Mouse (Mus musculus): ENCODE measurements around the gene Zfy2. TPM values are rescaled to one million over a fixed set of nuclear protein-coding genes. Genes with fewer than 3 reads are reported as not detected.

Gene Zfy2
- not detected in 2 replicates for polyA plus RNA-seq (2015; fragmentation: Nextera tagmentation; extraction: Ambion mirVana)

DNA sequence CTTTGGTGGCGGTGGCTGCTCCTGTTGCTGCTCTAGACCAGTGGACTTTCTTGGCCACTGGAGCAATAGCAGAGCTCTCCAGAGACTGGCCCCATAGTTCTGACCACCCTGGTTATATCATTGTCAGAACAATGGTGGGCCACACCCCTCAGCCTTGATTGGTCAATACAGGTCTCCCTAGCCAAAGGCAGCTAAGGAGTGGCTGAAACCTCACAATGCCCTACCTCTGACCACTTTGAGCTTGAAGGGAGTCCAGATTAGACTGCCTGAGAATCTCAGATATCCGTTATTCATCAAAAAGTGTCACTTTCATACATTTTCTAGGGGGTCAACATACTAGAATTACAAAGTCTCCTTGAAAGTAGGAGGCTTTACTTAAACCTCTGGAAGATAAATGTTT, at the start of gene Zfy2:
Zfy2 (minus strand) TSS at position 101 of the 400 bp plus-strand sequence.
- no peak within 1 kb of the TSS for H3K4me3 ChIP-seq (ENCODE audit: low read length)
- no peaks in the 10 kb centered on the region for H3K27me3 ChIP-seq (ENCODE audit: control insufficient read depth, insufficient read depth, low read depth, low read length)
- H3K4me1 ChIP-seq (replicated peaks; ENCODE audit: control insufficient read depth, insufficient read depth, low read length) = no peaks in the 10 kb centered on the region
- H3K36me3 ChIP-seq (ENCODE audit: control insufficient read depth, insufficient read depth, low read length) = no peaks in the 10 kb centered on the region
- no peak within 1 kb of the TSS for H3K4me2 ChIP-seq (ENCODE audit: low read depth, low read length)
- no peak within 1 kb of the TSS for H3K9ac ChIP-seq (ENCODE audit: low read length)
- no peak within 1 kb of the TSS for H3K27ac ChIP-seq (ENCODE audit: low read length)
- 64% methylated on average over 1 of the region's 2 CpGs for WGBS
- H3K9me3 ChIP-seq (ENCODE audit: control insufficient read depth, low read length) = no peaks in the 10 kb centered on the region
- ATAC-seq (ENCODE audit: low read depth) = no peak
